Mouse (Mus musculus) limb, embryonic 15.5 days (tissue): Measurements from ENCODE around the gene Crtam. TPM values are rescaled to one million over a fixed set of nuclear protein-coding genes. Genes with fewer than 3 reads are reported as not detected.

Experiments used
- ATAC-seq: fragments of 200-750 bp; cut with Nextera tagmentation; 2 replicates; pipeline ENCODE4 v1.8.0; 2017; ENCODE audit warnings: low read depth, moderate TSS enrichment; ENCODE audit not compliant: insufficient number of reproducible peaks, low FRiP score, low TSS enrichment
- H3K27ac ChIP-seq: fragments of 300-500 bp; sonication (generic); 2 replicates; pipeline ENCODE4 v1.5.1; 2015; ENCODE audit warnings: moderate library complexity, mild to moderate bottlenecking, inconsistent platforms
- H3K27me3 ChIP-seq: fragments of 300-500 bp; sonication (generic); 2 replicates; pipeline ENCODE4 v1.6.1; 2015; ENCODE audit warnings: inconsistent platforms
- H3K36me3 ChIP-seq: fragments of 300-500 bp; sonication (generic); 2 replicates; pipeline ENCODE4 v1.6.1; 2015; ENCODE audit warnings: inconsistent platforms
- H3K4me1 ChIP-seq: fragments of 300-500 bp; sonication (generic); 2 replicates; pipeline ENCODE4 v1.6.1; 2015; ENCODE audit warnings: inconsistent platforms
- H3K4me2 ChIP-seq: fragments of 300-500 bp; sonication (generic); 2 replicates; pipeline ENCODE4 v1.6.1; 2015; ENCODE audit warnings: mild to moderate bottlenecking, inconsistent platforms
- H3K4me3 ChIP-seq: fragments of 300-500 bp; sonication (generic); 2 replicates; pipeline ENCODE4 v1.5.1; 2015; ENCODE audit warnings: mild to moderate bottlenecking, inconsistent platforms
- H3K9ac ChIP-seq: fragments of 300-500 bp; sonication (generic); 2 replicates; pipeline ENCODE4 v1.6.1; 2015; ENCODE audit warnings: inconsistent platforms
- H3K9me3 ChIP-seq: fragments of 300-500 bp; sonication (generic); 2 replicates; pipeline ENCODE4 v1.6.1; 2016; ENCODE audit warnings: inconsistent platforms
- WGBS: fragments of 180-500 bp; shearing (Covaris S2); methylation state at CpG from one replicate; pipeline ENCODE4 v1.1.7; 2015; 5-methylcytosine and 5-hydroxymethylcytosine counted together
- polyA plus RNA-seq: library from polyadenylated mRNA; unstranded; fragments of >200 nt; fragmentation: Nextera tagmentation; extraction: Ambion mirVana; gene quantifications from 2 replicates; pipeline ENCODE4 v1.2.1, GENCODE M21; 2015

The Crtam gene
- polyA plus RNA-seq, 1 experiment from 2014 or later: 0.24 TPM

DNA sequence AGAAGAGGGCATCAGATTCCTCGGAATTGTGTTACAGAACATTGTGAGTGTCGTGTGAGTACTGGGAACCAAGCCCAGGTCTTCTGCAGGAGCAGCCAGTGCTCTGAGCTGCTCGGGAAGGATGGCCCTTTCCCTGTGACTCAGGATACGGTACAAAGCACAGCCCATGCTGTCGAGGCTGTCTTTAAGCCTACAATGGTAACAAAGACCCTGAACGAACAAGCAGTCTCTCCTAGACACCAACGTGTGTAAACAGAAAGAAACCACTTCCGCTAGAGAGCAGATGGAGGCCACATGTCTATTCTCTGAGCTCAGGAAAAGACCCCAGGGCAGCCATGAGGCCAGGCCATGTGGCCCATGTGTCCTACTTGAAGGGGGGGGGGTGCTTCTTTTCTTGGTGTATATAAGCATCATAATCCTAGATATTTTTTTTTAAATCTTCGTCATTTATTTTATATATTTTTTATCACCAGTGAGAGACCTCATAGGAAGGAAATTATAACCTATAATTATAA is 33.8 kb upstream of the Crtam start:
- no peak overlapping the region for H3K9ac ChIP-seq
- H3K27ac ChIP-seq: peak overlapping the region; percentile 54; the same call in 1 of the 2 replicates
- no peaks in the 10 kb centered on the region for H3K27me3 ChIP-seq
- ATAC-seq: 0 out of 2 replicates have a peak, but pooled peaks have one; percentile 58
- H3K9me3 ChIP-seq: no peaks in the 10 kb centered on the region
- H3K4me3 ChIP-seq: no peak overlapping the region
- H3K4me2 ChIP-seq: no peak overlapping the region
- peaks cover 4% of the 10 kb centered on the region; the same call in 1 of the 2 replicates for H3K4me1 ChIP-seq
- 41% methylated on average over 9 of the region's 9 CpGs for WGBS
- H3K36me3 ChIP-seq: no peaks in the 10 kb centered on the region

GRCm38 (mm10) chr9:41031590-41032489 is 27.4 kb upstream of the Crtam start:
- Histone ChIP-seq H3K4me3 (no peak overlapping the region), H3K4me1 (peaks cover 10% of the 10 kb centered on the region), H3K36me3 (no peaks in the 10 kb centered on the region), H3K27me3 (no peaks in the 10 kb centered on the region), H3K27ac (peak overlapping the region; percentile 43; the same call in 1 of the 2 replicates), H3K9me3 (no peaks in the 10 kb centered on the region), H3K4me2 (no peak overlapping the region), H3K9ac (no peak overlapping the region)
- no peak for ATAC-seq
- WGBS: 27% methylated on average over 18 of the region's 18 CpGs

- Histone ChIP-seq H3K27ac (no peak overlapping the region), H3K36me3 (no peaks in the 10 kb centered on the region), H3K9ac (no peak overlapping the region), H3K4me2 (no peak overlapping the region), H3K4me1 (peaks cover 10% of the 10 kb centered on the region), H3K9me3 (no peaks in the 10 kb centered on the region), H3K4me3 (no peak overlapping the region), H3K27me3 (no peaks in the 10 kb centered on the region)
- WGBS: 60% methylated on average over 6 of the region's 6 CpGs
- no peak for ATAC-seq
Observed at GRCm38 (mm10) chr9:41029827-41030226, 25.4 kb upstream of the Crtam start.

- Histone ChIP-seq H3K4me1 (peaks cover 10% of the 10 kb centered on the region), H3K27ac (no peak overlapping the region), H3K9ac (no peak overlapping the region), H3K4me3 (no peak overlapping the region), H3K4me2 (no peak overlapping the region), H3K27me3 (no peaks in the 10 kb centered on the region), H3K36me3 (0 out of 2 replicates have a peak, but pooled peaks cover 1% of the 10 kb centered on the region), H3K9me3 (no peaks in the 10 kb centered on the region)
- no peak for ATAC-seq
- 45% methylated on average over 5 of the region's 5 CpGs for WGBS
Observed at GRCm38 (mm10) chr9:41028470-41028869, 24.0 kb upstream of the Crtam start.

- Histone ChIP-seq H3K9ac (no peak overlapping the region), H3K9me3 (no peaks in the 10 kb centered on the region), H3K4me2 (no peak overlapping the region), H3K27me3 (no peaks in the 10 kb centered on the region), H3K4me1 (no peaks in the 10 kb centered on the region), H3K36me3 (0 out of 2 replicates have a peak, but pooled peaks cover 3% of the 10 kb centered on the region), H3K27ac (no peak overlapping the region), H3K4me3 (no peak overlapping the region)
- 61% methylated on average over 3 of the region's 3 CpGs for WGBS
- no peak for ATAC-seq
Observed at GRCm38 (mm10) chr9:41021690-41022089, 17.3 kb upstream of the Crtam start.

DNA sequence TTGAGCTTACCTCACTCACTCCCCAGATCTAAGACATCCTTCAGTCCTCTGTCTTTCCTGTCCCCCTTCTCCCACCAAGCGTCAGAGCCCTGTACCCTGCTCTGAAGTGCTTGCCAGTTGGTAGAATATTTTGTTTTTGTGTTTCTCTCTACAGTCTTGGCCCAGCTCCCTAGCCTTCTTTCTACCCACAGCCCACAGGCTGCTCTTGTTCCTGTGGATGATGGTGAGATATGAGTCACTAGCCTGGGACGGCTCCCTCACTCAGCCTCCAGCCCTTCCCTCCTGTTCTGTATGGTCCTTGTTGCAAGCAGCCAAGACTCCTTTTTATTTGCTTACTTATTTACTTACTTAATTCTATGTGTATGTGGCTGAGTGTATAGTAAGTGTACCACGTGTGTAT is 16.1 kb upstream of the Crtam start:
- Histone ChIP-seq H3K9me3 (no peaks in the 10 kb centered on the region), H3K4me2 (no peak overlapping the region), H3K27me3 (no peaks in the 10 kb centered on the region), H3K27ac (no peak overlapping the region), H3K4me3 (no peak overlapping the region), H3K9ac (no peak overlapping the region), H3K36me3 (0 out of 2 replicates have a peak, but pooled peaks cover 3% of the 10 kb centered on the region), H3K4me1 (no peaks in the 10 kb centered on the region)
- no peak for ATAC-seq
- 87% methylated on average over 3 of the region's 3 CpGs for WGBS

DNA sequence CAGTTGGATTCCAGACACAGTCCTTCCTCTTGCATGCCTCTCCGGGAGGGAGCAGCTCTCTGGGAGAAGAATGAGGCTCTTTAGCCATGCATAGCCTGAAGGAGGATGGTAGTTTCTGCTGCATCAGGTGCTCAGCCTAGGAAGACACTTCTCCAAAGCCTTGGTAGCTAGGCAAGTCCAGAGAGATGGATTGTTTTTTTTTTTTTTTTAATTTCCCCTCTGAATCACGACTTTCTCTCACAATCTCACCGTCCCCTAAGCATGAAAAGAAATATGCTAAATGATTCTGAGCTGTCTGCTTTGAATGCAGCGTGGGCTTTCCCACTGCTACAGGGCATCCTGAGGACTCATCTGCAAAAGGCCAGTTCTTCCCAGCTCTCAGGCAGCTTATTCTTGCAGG is 10.1 kb upstream of the Crtam start:
- Histone ChIP-seq H3K27ac (no peak overlapping the region), H3K4me1 (no peaks in the 10 kb centered on the region), H3K27me3 (no peaks in the 10 kb centered on the region), H3K9me3 (no peaks in the 10 kb centered on the region), H3K36me3 (no peaks in the 10 kb centered on the region), H3K4me2 (no peak overlapping the region), H3K9ac (no peak overlapping the region), H3K4me3 (no peak overlapping the region)
- no peak for ATAC-seq
- WGBS: 63% methylated on average over 4 of the region's 4 CpGs

GRCm38 (mm10) chr9:41012456-41012855 is 8.0 kb upstream of the Crtam start:
- no peaks in the 10 kb centered on the region for H3K4me1 ChIP-seq
- 88% methylated on average over 5 of the region's 5 CpGs for WGBS
- no peak overlapping the region for H3K4me2 ChIP-seq
- H3K36me3 ChIP-seq: no peaks in the 10 kb centered on the region
- H3K27me3 ChIP-seq: no peaks in the 10 kb centered on the region
- no peak overlapping the region for H3K9ac ChIP-seq
- no peak overlapping the region for H3K27ac ChIP-seq
- no peak overlapping the region for H3K4me3 ChIP-seq
- no peak for ATAC-seq
- H3K9me3 ChIP-seq: no peaks in the 10 kb centered on the region

DNA sequence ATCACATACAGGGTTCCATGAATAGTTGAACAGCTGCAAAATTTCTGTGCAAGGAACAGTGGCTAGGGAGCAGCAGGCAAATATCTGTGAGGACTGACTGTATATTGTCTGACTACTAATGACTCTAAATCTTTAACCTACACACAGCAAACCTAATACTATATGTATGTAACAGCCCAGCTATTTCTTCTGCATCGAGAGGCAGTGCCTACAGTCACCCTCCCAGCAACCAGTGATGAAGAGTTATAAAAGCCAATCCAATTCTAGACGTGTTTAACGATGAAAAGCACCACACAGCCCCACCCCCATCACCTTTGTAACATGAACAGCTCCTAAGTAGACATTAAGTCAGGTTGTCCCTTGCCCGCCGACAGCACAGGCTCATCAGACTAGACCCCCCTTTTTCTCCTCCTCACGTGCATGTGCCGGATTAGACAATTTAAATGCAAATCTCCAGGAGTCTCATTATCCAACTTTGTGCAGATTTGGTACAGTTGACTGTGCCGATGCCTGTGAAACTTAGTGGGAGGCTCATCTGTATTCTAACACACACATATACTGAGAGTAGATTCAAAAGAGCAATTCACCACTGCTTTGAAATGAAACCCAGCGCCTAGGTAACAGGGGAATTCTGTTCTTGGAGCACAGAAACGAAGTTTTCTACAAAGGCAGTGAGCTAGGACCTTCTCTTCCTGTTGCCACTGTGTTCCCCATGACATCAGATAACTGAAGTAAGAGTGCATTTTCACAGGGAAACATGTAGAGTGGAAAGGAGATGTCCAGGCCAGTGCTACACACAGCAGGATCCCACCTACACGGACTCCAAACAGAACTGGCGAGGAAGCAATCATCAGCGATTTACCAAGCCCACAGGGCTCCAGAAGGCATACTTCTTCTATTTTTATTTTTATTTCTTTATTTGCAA is 7.3 kb upstream of the Crtam start:
- Histone ChIP-seq H3K4me1 (no peaks in the 10 kb centered on the region), H3K36me3 (no peaks in the 10 kb centered on the region), H3K4me3 (no peak overlapping the region), H3K27ac (no peak overlapping the region), H3K9ac (no peak overlapping the region), H3K27me3 (no peaks in the 10 kb centered on the region), H3K9me3 (no peaks in the 10 kb centered on the region), H3K4me2 (no peak overlapping the region)
- no peak for ATAC-seq
- 61% methylated on average over 13 of the region's 13 CpGs for whole genome bisulfite sequencing

- no peaks in the 10 kb centered on the region for H3K9me3 ChIP-seq
- H3K27me3 ChIP-seq: no peaks in the 10 kb centered on the region
- H3K27ac ChIP-seq: no peak overlapping the region
- H3K4me1 ChIP-seq: no peaks in the 10 kb centered on the region
- no peak for ATAC-seq
- H3K36me3 ChIP-seq: no peaks in the 10 kb centered on the region
- H3K4me2 ChIP-seq: no peak overlapping the region
- H3K4me3 ChIP-seq: no peak overlapping the region
- 24% methylated on average over 1 of the region's 1 CpGs for WGBS
- no peak overlapping the region for H3K9ac ChIP-seq
Observed at GRCm38 (mm10) chr9:41007785-41008184, 3.4 kb upstream of the Crtam start.

- Histone ChIP-seq H3K27ac (no peak overlapping the region), H3K9ac (no peak overlapping the region), H3K4me2 (no peak overlapping the region), H3K4me3 (no peak overlapping the region), H3K36me3 (no peaks in the 10 kb centered on the region), H3K9me3 (no peaks in the 10 kb centered on the region), H3K4me1 (no peaks in the 10 kb centered on the region), H3K27me3 (no peaks in the 10 kb centered on the region)
- WGBS: 79% methylated on average over 7 of the region's 7 CpGs
- ATAC-seq: no peak
Observed at GRCm38 (mm10) chr9:40997116-40997779, 7.2 kb downstream of the Crtam start.
